Mouse (Mus musculus): ENCODE measurements around the gene Rasal2. TPM values are rescaled to one million over a fixed set of nuclear protein-coding genes. Genes with fewer than 3 reads are reported as not detected.
"Not testable (repeated sequence)": the region's sequence is repeated elsewhere in the genome, so short reads cannot be mapped to it uniquely, and the experiment has no call there.

Rasal2 gene
- polyA plus RNA-seq, 1 experiment from 2014 or later = 10.2 TPM

DNA sequence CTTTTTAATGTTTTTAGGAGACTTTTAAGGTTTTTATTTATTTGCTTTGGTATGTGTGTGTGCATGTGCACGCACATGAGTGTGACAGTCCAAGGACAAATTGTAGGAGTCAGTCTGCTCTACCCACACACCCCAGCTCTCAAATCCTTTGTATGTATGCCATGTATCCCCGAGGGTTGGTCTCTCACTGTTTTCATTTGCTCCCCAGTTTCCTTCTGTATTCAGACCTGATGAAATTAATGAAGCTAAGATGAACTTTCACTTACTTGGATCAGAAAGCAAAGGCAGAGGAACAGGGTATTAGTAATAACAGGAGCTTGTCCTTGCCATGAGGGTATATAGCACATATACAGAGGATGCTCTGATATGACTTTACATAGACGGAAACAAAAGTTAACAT, 165.1 kb downstream of the Rasal2 start:
- Histone ChIP-seq H3K4me1 (peaks cover 15% of the 10 kb centered on the region), H3K27me3 (ENCODE audit: poor library complexity, severe bottlenecking) (no peaks in the 10 kb centered on the region), H3K27ac (no peak overlapping the region), H3K36me3 (replicated peaks) (no peaks in the 10 kb centered on the region), H3K9me3 (no peaks in the 10 kb centered on the region), H3K4me3 (no peak overlapping the region)
- WGBS = 83% methylated on average over 3 of the region's 3 CpGs
- no peak for DNase-seq (ENCODE audit: extremely low spot score, low spot score)

DNA sequence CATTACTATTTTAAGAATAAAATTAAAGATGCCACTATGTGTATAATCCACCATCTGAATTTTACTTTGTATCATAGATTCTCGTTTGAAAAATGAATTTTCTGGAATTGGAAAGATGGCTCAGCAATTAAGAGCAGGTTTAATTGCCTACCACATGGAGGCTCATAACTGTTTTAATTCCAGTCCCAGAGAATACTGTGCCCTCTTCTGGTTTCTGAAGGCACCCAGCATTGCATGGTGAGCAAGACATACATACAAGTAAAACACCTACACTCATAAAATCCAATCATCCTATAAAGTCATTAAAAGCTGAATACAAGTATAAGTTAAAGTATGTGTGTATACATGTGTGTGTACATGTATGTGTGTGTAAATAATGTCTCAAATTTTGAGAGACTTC, 165.6 kb downstream of the Rasal2 start:
- H3K27me3 ChIP-seq (ENCODE audit: poor library complexity, severe bottlenecking) = no peaks in the 10 kb centered on the region
- H3K9me3 ChIP-seq = no peaks in the 10 kb centered on the region
- no peak overlapping the region for H3K4me3 ChIP-seq
- H3K27ac ChIP-seq = no peak overlapping the region
- H3K4me1 ChIP-seq = peaks cover 15% of the 10 kb centered on the region
- no peak for DNase-seq (ENCODE audit: extremely low spot score, low spot score)
- no peaks in the 10 kb centered on the region for H3K36me3 ChIP-seq (replicated peaks)
- 84% methylated on average over 1 of the region's 1 CpGs for WGBS

- H3K27me3 ChIP-seq (ENCODE audit: poor library complexity, severe bottlenecking) = no peaks in the 10 kb centered on the region
- peak overlapping the region; percentile 79 for H3K27ac ChIP-seq
- no peaks in the 10 kb centered on the region for H3K36me3 ChIP-seq (replicated peaks)
- WGBS = 44% methylated on average over 5 of the region's 5 CpGs
- no peak for DNase-seq (ENCODE audit: extremely low spot score, low spot score)
- H3K4me1 ChIP-seq = peaks cover 15% of the 10 kb centered on the region
- H3K4me3 ChIP-seq = peak overlapping the region; percentile 29
- no peaks in the 10 kb centered on the region for H3K9me3 ChIP-seq
Measured at GRCm38 (mm10) chr1:157244453-157244790, 168.0 kb downstream of the Rasal2 start.

GRCm38 (mm10) chr1:157243576-157244452, 168.6 kb downstream of the Rasal2 start:
- 30% methylated on average over 7 of the region's 7 CpGs for WGBS
- no peaks in the 10 kb centered on the region for H3K9me3 ChIP-seq
- peak overlapping the region; percentile 29 for H3K4me3 ChIP-seq
- H3K27ac ChIP-seq = peak overlapping the region; percentile 79
- H3K4me1 ChIP-seq = peaks cover 15% of the 10 kb centered on the region
- DNase-seq (ENCODE audit: extremely low spot score, low spot score) = no peak
- H3K27me3 ChIP-seq (ENCODE audit: poor library complexity, severe bottlenecking) = no peaks in the 10 kb centered on the region
- H3K36me3 ChIP-seq (replicated peaks) = no peaks in the 10 kb centered on the region

GRCm38 (mm10) chr1:157239687-157240086, 172.7 kb downstream of the Rasal2 start:
- Histone ChIP-seq H3K27me3 (ENCODE audit: poor library complexity, severe bottlenecking) (no peaks in the 10 kb centered on the region), H3K9me3 (no peaks in the 10 kb centered on the region), H3K4me3 (no peak overlapping the region), H3K4me1 (peaks cover 15% of the 10 kb centered on the region), H3K27ac (no peak overlapping the region), H3K36me3 (replicated peaks) (no peaks in the 10 kb centered on the region)
- no peak for DNase-seq (ENCODE audit: extremely low spot score, low spot score)
- 94% methylated on average over 1 of the region's 1 CpGs for WGBS

- H3K27ac ChIP-seq; H3K4me3 ChIP-seq; H3K4me1 ChIP-seq; H3K27me3 ChIP-seq (ENCODE audit: poor library complexity, severe bottlenecking); DNase-seq (ENCODE audit: extremely low spot score, low spot score); H3K36me3 ChIP-seq (replicated peaks); H3K9me3 ChIP-seq: not testable (repeated sequence)
- WGBS = 95% methylated on average over 4 of the region's 4 CpGs
Measured at GRCm38 (mm10) chr1:157236650-157237344, 175.6 kb downstream of the Rasal2 start.

- Histone ChIP-seq H3K9me3 (no peaks in the 10 kb centered on the region), H3K27me3 (ENCODE audit: poor library complexity, severe bottlenecking) (no peaks in the 10 kb centered on the region), H3K4me3 (no peak overlapping the region), H3K27ac (no peak overlapping the region), H3K4me1 (peaks cover 21% of the 10 kb centered on the region), H3K36me3 (replicated peaks) (no peaks in the 10 kb centered on the region)
- 82% methylated on average over 2 of the region's 2 CpGs for WGBS
- no peak for DNase-seq (ENCODE audit: extremely low spot score, low spot score)
Measured at GRCm38 (mm10) chr1:157233451-157233850, 178.9 kb downstream of the Rasal2 start.

GRCm38 (mm10) chr1:157232372-157232771, 180.0 kb downstream of the Rasal2 start:
- no peaks in the 10 kb centered on the region for H3K27me3 ChIP-seq (ENCODE audit: poor library complexity, severe bottlenecking)
- WGBS = 77% methylated on average over 4 of the region's 4 CpGs
- H3K9me3 ChIP-seq = no peaks in the 10 kb centered on the region
- H3K27ac ChIP-seq = no peak overlapping the region
- no peaks in the 10 kb centered on the region for H3K36me3 ChIP-seq (replicated peaks)
- no peak overlapping the region for H3K4me3 ChIP-seq
- no peak for DNase-seq (ENCODE audit: extremely low spot score, low spot score)
- peaks cover 21% of the 10 kb centered on the region for H3K4me1 ChIP-seq

DNA sequence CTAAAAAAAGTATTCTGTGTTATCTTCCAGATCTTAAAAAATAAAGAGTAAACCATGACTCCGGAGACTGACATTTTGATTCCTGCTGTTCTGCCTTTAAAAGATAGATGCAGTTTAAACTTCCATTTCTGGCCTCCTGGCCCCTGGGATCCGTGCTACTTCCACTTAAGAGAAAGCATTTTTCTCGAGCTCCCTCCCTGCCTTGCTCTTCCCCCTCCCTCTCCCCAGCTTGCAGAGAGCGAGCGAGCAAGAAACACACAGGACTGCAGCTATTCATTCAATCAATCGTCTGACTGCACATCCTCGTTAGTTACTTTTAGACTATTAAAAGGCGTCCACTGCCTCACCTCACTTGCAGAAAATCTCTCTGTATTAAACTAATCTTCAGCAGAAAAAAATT, 181.4 kb downstream of the Rasal2 start:
- no peaks in the 10 kb centered on the region for H3K36me3 ChIP-seq (replicated peaks)
- H3K27me3 ChIP-seq (ENCODE audit: poor library complexity, severe bottlenecking) = no peaks in the 10 kb centered on the region
- H3K4me3 ChIP-seq = peak overlapping the region; percentile 19; the same call in 1 of the 2 replicates
- H3K27ac ChIP-seq = no peak overlapping the region
- no peak for DNase-seq (ENCODE audit: extremely low spot score, low spot score)
- 16% methylated on average over 8 of the region's 8 CpGs for WGBS
- peaks cover 24% of the 10 kb centered on the region for H3K4me1 ChIP-seq
- no peaks in the 10 kb centered on the region for H3K9me3 ChIP-seq

- no peak for DNase-seq (ENCODE audit: extremely low spot score, low spot score)
- Histone ChIP-seq H3K36me3 (replicated peaks) (no peaks in the 10 kb centered on the region), H3K27me3 (ENCODE audit: poor library complexity, severe bottlenecking) (no peaks in the 10 kb centered on the region), H3K27ac (no peak overlapping the region), H3K4me1 (peaks cover 24% of the 10 kb centered on the region), H3K9me3 (no peaks in the 10 kb centered on the region), H3K4me3 (no peak overlapping the region)
- WGBS = 69% methylated on average over 2 of the region's 2 CpGs
Measured at GRCm38 (mm10) chr1:157230386-157230785, 182.0 kb downstream of the Rasal2 start.

GRCm38 (mm10) chr1:157225013-157225412, 187.4 kb downstream of the Rasal2 start:
- H3K4me1 ChIP-seq = peaks cover 3% of the 10 kb centered on the region
- no peaks in the 10 kb centered on the region for H3K36me3 ChIP-seq (replicated peaks)
- H3K9me3 ChIP-seq = no peaks in the 10 kb centered on the region
- H3K27ac ChIP-seq = no peak overlapping the region
- H3K4me3 ChIP-seq = no peak overlapping the region
- H3K27me3 ChIP-seq (ENCODE audit: poor library complexity, severe bottlenecking) = no peaks in the 10 kb centered on the region
- WGBS = 92% methylated on average over 6 of the region's 6 CpGs
- DNase-seq (ENCODE audit: extremely low spot score, low spot score) = no peak

DNA sequence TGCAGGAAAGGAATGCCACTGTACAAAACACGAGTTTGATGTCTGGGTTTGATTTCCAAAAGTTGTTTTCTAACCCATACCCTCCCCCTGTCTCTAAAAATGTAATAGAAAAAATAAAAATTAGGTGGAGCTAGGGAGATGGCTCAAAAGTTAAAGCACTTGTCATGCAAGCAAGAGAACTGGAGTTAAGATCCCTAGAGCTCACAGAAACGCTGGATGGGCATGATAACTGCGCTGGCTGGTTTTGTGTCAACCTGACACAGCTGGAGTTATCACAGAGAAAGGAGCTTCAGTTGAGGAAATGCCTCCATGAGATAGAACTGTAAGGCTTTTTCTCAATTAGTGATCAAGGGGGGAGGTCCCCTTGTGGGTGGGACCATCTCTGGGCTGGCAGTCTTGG, 191.5 kb downstream of the Rasal2 start:
- Histone ChIP-seq H3K4me3 (no peak overlapping the region), H3K36me3 (replicated peaks) (no peaks in the 10 kb centered on the region), H3K9me3 (no peaks in the 10 kb centered on the region), H3K27ac (no peak overlapping the region), H3K27me3 (ENCODE audit: poor library complexity, severe bottlenecking) (no peaks in the 10 kb centered on the region), H3K4me1 (no peaks in the 10 kb centered on the region)
- WGBS = 90% methylated on average over 3 of the region's 3 CpGs
- no peak for DNase-seq (ENCODE audit: extremely low spot score, low spot score)

DNA sequence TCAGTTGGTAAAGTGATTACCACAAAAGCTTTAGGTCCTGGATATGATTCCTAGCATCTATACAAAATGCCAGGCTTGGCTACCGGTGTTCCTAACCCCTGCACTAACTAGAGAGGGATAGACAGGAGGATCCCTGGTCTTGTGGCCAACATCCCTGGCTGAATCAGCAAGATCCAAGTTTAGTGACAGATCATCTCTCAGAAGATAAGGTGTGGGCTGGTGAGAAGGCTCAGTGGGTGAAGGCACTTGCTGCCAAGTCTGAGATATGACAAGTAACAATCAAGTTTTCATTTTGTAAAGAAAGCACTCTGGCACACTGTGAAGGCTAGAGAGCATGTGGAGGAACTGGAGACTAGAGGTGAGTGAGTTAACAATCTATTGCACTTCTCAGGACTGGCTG, 191.9 kb downstream of the Rasal2 start:
- Histone ChIP-seq H3K27ac (no peak overlapping the region), H3K27me3 (ENCODE audit: poor library complexity, severe bottlenecking) (no peaks in the 10 kb centered on the region), H3K36me3 (replicated peaks) (no peaks in the 10 kb centered on the region), H3K9me3 (no peaks in the 10 kb centered on the region), H3K4me3 (no peak overlapping the region), H3K4me1 (no peaks in the 10 kb centered on the region)
- no peak for DNase-seq (ENCODE audit: extremely low spot score, low spot score)
- 85% methylated on average over 1 of the region's 1 CpGs for WGBS
